Mouse (Mus musculus) bone marrow, adult 2 months (tissue): ENCODE results near the gene Etv6. TPM values are rescaled to one million over a fixed set of nuclear protein-coding genes. Genes with fewer than 3 reads are reported as not detected.

Experiments
- H3K27ac ChIP-seq: fragments of 200-500 bp; 2 replicates; pipeline ENCODE4 v1.5.1; 2012; ENCODE audit warnings: low read depth, mild to moderate bottlenecking, control low read depth, inconsistent platforms, low read length; ENCODE audit not compliant: control insufficient read depth, poor library complexity, insufficient read depth
- H3K4me1 ChIP-seq: fragments of 200-500 bp; 2 replicates; pipeline ENCODE4 v1.6.1; 2011; ENCODE audit warnings: low read length; ENCODE audit not compliant: control insufficient read depth, insufficient read depth
- H3K4me3 ChIP-seq: fragments of 200-500 bp; replicated peaks from 2 replicates; pipeline ENCODE3; 2011; ENCODE audit warnings: mild to moderate bottlenecking, low read depth, low read length, control low read depth; ENCODE audit not compliant: control insufficient read depth
- CTCF ChIP-seq: fragments of 200-500 bp; IDR thresholded peaks from 2 replicates; pipeline ENCODE4 v1.5.1; 2011; ENCODE audit warnings: low read length, control low read depth; ENCODE audit not compliant: control insufficient read depth, insufficient read depth
- POLR2A ChIP-seq: fragments of 200-500 bp; IDR thresholded peaks from 2 replicates; pipeline ENCODE4 v1.6.1; 2011; ENCODE audit warnings: low read depth, mild to moderate bottlenecking, control low read depth, low read length, borderline replicate concordance; ENCODE audit not compliant: control insufficient read depth
- WGBS: fragments of 180-500 bp; shearing (Covaris S2); methylation state at CpG from one replicate; pipeline ENCODE4 v1.1.7; 2018; 5-methylcytosine and 5-hydroxymethylcytosine counted together
- polyA plus RNA-seq: library from polyadenylated mRNA; stranded (reverse); fragments of >200 nt; gene quantifications from 2 replicates; pipeline ENCODE4 v1.2.4, GENCODE M21; 2011; ENCODE audit warnings: low replicate concordance; ENCODE audit not compliant: missing spikeins, insufficient read depth, insufficient read length

The Etv6 gene
- polyA plus RNA-seq, 1 experiment, result 10.9 TPM

DNA sequence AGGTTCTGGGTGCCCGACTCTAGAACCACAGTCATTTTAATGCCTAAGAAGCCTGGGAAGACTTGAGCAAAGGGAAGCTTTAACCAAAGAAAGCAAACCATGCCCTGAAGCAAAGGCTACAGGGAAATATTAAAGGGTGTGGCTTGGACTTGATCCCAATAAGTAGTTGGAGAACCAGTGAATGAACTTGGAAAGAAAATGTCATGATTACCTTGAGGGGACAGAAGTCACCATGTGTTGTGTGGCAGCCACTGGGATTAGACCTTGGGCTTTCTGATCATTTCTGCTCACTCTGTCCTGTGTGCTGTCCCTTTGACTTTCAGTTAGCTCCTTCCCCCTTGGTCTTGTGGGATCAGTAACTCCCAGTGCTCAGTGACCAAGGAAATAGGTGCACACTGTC lies 38.9 kb downstream of the Etv6 start:
- Histone ChIP-seq H3K27ac (no peak overlapping the region), H3K4me1 (peaks cover 5% of the 10 kb centered on the region), H3K4me3 (no peak overlapping the region)
- WGBS, result 65% methylated on average over 1 of the region's 1 CpGs
- TF ChIP-seq CTCF (no peak), POLR2A (no peak)

DNA sequence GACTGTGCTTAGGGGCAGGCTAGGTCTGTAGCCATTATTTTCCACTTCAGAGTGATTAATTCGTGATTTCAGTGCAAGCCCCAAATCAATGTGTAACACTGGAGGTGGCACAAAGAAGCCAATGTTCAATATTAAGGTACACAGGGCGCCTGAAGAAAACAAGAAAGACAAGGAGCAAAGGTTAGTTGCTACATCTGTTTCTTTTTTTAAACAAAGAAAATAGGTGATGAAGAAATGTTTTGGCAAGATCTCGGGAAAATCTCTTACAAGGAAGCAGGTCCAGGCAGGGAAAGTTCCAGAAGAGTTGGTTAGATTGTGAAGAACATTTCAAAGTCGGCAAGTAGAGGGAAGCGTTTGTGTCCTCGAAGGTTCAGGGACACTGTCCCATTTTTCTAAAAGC lies 39.5 kb downstream of the Etv6 start:
- 72% methylated on average over 6 of the region's 6 CpGs for WGBS
- H3K27ac ChIP-seq, result no peak overlapping the region
- peaks cover 5% of the 10 kb centered on the region for H3K4me1 ChIP-seq
- TF ChIP-seq CTCF, result no peak
- TF ChIP-seq POLR2A, result no peak
- H3K4me3 ChIP-seq, result no peak overlapping the region

DNA sequence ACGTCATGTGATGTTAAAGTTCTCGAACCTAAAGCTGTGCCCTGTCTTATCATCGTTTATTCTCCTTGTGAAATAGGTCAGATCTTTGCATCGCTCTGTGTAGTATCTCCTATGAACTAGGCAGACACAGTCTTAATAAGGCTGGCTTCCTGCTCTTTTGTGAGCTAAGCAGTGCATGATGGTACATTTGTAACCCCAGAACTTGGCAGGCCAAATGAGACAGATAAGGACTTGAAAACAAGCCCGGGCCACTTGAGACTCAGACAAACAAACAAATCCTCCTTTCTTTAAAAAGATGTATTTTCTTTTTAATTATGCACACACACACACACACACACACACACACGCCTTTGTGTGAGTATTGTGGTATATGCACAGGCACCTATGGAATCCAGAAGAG lies 42.5 kb downstream of the Etv6 start:
- Histone ChIP-seq H3K4me1 (peaks cover 3% of the 10 kb centered on the region; the same call in 1 of the 2 replicates), H3K4me3 (no peak overlapping the region), H3K27ac (no peak overlapping the region)
- TF ChIP-seq POLR2A (no peak), CTCF (no peak)
- 66% methylated on average over 6 of the region's 6 CpGs for WGBS

DNA sequence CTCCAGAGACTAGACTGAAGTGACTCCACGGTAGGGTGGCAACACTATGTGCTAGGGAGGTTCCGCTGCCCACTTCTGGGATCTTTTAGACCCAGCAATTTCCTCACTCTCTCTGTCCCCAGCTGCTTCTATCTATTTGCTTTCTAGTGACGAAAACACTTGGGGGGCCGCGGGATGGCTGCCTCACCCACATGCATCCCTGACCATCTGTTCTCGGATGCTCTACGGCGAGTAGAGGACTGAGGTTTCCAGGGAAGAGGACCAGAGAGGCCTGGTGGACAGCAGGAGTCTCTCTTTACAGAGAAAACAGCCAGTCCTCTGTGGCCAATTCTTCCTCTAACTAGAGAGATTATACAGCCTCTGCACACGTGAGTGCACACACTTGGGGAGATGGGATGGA lies 43.6 kb downstream of the Etv6 start:
- Histone ChIP-seq H3K27ac (no peak overlapping the region; the same call in 1 of the 2 replicates), H3K4me1 (peaks cover 3% of the 10 kb centered on the region; the same call in 1 of the 2 replicates), H3K4me3 (no peak overlapping the region)
- TF ChIP-seq CTCF (no peak), POLR2A (no peak)
- WGBS, result 80% methylated on average over 9 of the region's 9 CpGs

DNA sequence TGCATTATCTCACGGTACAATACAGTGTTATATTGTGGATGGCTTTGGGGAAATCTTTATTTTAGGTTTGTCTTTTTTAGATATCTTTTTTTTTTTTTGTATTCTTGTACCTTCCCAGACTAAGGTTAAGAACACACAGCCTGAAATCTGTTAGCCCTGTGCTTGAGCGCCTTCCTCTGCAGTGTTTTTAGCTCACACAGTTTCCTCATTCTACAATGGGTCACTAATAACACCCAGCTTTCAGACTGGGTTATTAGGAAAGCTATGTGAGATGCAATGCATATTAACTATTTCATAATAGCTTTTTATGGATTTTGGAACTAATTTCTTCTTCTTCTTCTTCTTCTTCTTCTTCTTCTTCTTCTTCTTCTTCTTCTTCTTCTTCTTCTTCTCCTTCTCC lies 44.1 kb downstream of the Etv6 start:
- Histone ChIP-seq H3K4me1 (peaks cover 3% of the 10 kb centered on the region; the same call in 1 of the 2 replicates), H3K4me3 (no peak overlapping the region), H3K27ac (no peak overlapping the region)
- TF ChIP-seq POLR2A, result no peak
- TF ChIP-seq CTCF, result no peak
- whole genome bisulfite sequencing, result 57% methylated on average over 2 of the region's 2 CpGs

DNA sequence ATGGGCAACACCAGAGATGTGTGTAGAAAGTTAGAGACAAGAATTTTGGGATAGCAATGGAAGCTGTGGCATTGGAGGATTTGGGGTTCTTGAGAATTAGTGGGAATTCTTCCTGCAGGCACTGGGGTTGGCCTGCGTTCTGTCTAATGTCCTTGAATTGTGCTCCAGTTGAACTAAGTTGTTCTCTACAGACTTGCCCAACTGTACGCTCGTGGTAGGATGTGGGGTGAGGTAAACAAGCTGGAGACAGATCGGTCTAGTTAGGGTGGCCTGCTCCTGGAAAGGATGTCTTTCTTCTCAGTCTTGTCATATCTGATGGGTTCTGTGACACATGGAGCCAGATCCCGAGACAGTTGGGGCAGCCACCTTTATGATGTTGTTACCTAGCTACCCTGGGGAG lies 45.4 kb downstream of the Etv6 start:
- 55% methylated on average over 5 of the region's 5 CpGs for WGBS
- no peak for TF ChIP-seq POLR2A
- peaks cover 3% of the 10 kb centered on the region; the same call in 1 of the 2 replicates for H3K4me1 ChIP-seq
- no peak overlapping the region for H3K27ac ChIP-seq
- H3K4me3 ChIP-seq, result no peak overlapping the region

DNA sequence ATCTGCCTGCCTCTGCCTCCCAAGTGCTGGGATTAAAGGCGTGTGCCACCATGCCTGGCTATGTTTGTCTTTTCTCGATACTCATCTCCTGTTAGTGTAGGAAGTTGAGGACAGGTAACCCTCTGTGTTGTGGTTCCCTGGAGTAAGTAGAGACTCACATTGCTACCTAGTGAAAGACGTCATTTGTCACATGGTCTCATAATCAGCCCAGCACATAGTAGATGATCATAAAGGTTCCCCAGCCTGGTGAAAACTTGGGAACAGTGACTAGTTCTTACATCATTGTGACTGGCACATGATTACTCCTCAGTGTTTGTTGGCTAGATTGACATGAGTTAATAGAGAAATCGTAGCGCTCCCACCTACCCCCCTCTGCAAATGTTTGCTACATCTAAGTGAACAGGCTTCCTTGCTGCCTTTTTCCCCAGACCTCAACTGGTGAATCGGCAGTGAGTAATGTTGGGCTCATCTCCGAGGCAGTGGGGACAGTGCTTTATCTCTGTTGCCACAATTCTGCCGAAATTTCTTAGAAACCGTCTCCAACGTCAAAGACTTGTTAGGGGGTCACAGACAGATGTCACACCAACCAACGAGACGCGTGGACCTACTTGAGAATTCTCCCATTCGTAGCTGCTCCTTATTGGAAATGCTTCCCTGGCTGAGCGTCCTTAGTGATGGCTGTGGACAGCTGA lies 46.9 kb downstream of the Etv6 start:
- Histone ChIP-seq H3K4me1 (peaks cover 3% of the 10 kb centered on the region; the same call in 1 of the 2 replicates), H3K4me3 (no peak overlapping the region), H3K27ac (no peak overlapping the region)
- 70% methylated on average over 15 of the region's 15 CpGs for WGBS
- no peak for TF ChIP-seq POLR2A
- TF ChIP-seq CTCF, result no peak

DNA sequence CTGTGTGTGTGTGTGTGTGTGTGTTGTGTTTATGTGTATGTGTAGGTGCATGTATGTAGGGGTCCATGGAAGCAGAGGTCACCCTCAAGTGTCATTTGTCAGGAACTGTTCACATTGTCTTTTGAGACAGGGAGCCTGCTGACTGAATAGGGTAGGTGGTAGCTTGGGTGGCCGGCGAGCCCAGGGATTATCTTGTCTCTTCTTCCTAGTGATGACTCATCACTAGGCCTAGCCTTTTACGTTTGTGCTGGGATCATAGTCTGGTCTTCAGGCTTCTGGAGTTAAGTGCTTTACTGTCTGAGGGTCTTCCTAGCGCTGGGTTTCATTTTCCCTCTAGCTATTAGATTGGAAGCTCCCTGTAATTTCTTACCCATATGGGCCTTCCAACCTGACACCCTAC lies 47.9 kb downstream of the Etv6 start:
- no peak overlapping the region for H3K4me3 ChIP-seq
- peaks cover 3% of the 10 kb centered on the region; the same call in 1 of the 2 replicates for H3K4me1 ChIP-seq
- H3K27ac ChIP-seq, result no peak overlapping the region
- TF ChIP-seq CTCF (no peak), POLR2A (no peak)
- 52% methylated on average over 4 of the region's 4 CpGs for WGBS

DNA sequence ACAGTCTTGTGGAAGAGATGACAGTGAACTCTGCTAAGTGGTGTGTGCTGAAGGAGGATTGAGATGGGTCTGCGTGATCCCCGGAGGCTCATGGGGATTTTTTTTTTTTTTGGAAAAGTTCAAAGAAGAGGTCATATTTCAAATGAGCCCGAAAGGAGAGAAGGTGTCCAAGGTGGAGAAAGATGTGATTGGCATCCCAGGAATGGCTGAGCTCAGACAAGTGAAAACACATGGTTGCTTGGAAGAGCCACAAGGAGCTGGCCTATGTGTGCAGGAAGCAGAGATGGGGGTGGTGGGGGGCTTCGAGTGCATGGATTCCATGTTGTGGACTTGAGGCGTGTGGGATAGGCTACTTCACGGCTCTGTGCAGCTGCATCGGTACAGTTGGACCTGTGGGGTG lies 50.9 kb downstream of the Etv6 start:
- H3K27ac ChIP-seq, result no peak overlapping the region
- H3K4me1 ChIP-seq, result no peaks in the 10 kb centered on the region; the same call in 1 of the 2 replicates
- WGBS, result 83% methylated on average over 7 of the region's 7 CpGs
- TF ChIP-seq CTCF, result no peak
- no peak for TF ChIP-seq POLR2A
- no peak overlapping the region for H3K4me3 ChIP-seq
